Mouse (Mus musculus) lung, embryonic 14.5 days (tissue): ENCODE measurements around the gene Dnah2. TPM values are rescaled to one million over a fixed set of nuclear protein-coding genes. Genes with fewer than 3 reads are reported as not detected.
"Not testable (repeated sequence)": the region's sequence is repeated elsewhere in the genome, so short reads cannot be mapped to it uniquely, and the experiment has no call there.

Source experiments
- ATAC-seq: fragments of 200-750 bp; cut with Nextera tagmentation; 2 replicates; pipeline ENCODE4 v1.8.0; 2017; ENCODE audit warnings: mild to moderate bottlenecking, moderate TSS enrichment, moderate library complexity; ENCODE audit not compliant: insufficient read depth
- DNase-seq: peaks from one replicate; pipeline ENCODE4 v3.0.0-alpha.2; 2015
- H3K27ac ChIP-seq: fragments of 300-500 bp; sonication (generic); 2 replicates; pipeline ENCODE4 v1.5.1; 2014; ENCODE audit warnings: low read depth, mild to moderate bottlenecking, moderate library complexity
- H3K27me3 ChIP-seq: fragments of 300-500 bp; sonication (generic); 2 replicates; pipeline ENCODE4 v1.6.1; 2014; ENCODE audit warnings: low read length, control low read depth; ENCODE audit not compliant: insufficient read depth
- H3K36me3 ChIP-seq: fragments of 300-500 bp; sonication (generic); 2 replicates; pipeline ENCODE4 v1.6.1; 2014; ENCODE audit warnings: control low read depth; ENCODE audit not compliant: insufficient read depth
- H3K4me1 ChIP-seq: fragments of 300-500 bp; sonication (generic); 2 replicates; pipeline ENCODE4 v1.6.1; 2014; ENCODE audit warnings: antibody characterized with exemption, control low read depth; ENCODE audit not compliant: insufficient read depth
- H3K4me2 ChIP-seq: fragments of 300-500 bp; sonication (generic); 2 replicates; pipeline ENCODE4 v1.6.1; 2014; ENCODE audit warnings: mild to moderate bottlenecking
- H3K4me3 ChIP-seq: fragments of 300-500 bp; sonication (generic); 2 replicates; pipeline ENCODE4 v1.5.1; 2014; ENCODE audit warnings: low read depth, low read length
- H3K9ac ChIP-seq: fragments of 300-500 bp; sonication (generic); 2 replicates; pipeline ENCODE4 v1.6.1; 2014
- H3K9me3 ChIP-seq: fragments of 300-500 bp; sonication (generic); 2 replicates; pipeline ENCODE4 v1.6.1; 2016; ENCODE audit warnings: low read depth, low read length, control low read depth
- CTCF ChIP-seq: IDR thresholded peaks from 2 replicates; pipeline ENCODE4 v1.5.1; 2016; ENCODE audit warnings: antibody characterized with exemption, low read depth
- WGBS: fragments of 180-500 bp; shearing (Covaris S2); extraction: QIAGEN DNeasy Blood & Tissue Kit; methylation state at CpG from one replicate; pipeline ENCODE4 v1.1.7; 2014; 5-methylcytosine and 5-hydroxymethylcytosine counted together
- polyA plus RNA-seq: library from polyadenylated mRNA; unstranded; fragments of >200 nt; fragmentation: Nextera tagmentation; extraction: Ambion mirVana; gene quantifications from 2 replicates; pipeline ENCODE4 v1.2.1, GENCODE M21; 2014

Gene Dnah2
- polyA plus RNA-seq, 1 experiment from 2014 or later = 1.9 TPM

DNA sequence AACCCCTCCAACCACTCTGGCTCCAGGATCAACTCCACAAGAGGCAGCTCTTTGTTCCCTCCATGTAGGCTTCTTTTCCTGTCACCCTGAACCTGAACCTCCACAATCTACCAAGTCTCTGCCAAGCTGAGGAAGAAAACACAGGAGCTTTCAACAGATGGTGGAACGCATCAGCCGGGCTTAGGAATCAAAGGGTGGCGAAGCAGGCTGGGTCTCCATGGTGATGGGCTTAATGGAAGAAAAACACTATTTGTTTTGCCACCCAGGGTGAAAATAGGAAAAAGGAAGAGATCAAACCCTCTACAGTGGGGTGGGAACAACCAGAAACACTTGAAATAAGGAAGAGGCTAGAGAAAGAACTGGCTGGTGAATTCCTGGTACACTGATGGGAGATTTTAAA, 5.3 kb downstream of the Dnah2 start:
- Histone ChIP-seq H3K9me3 (no peaks in the 10 kb centered on the region), H3K27me3 (0 out of 2 replicates have a peak, but pooled peaks cover under 1% of the 10 kb centered on the region), H3K27ac (no peak overlapping the region), H3K4me3 (no peak overlapping the region), H3K4me1 (no peaks in the 10 kb centered on the region), H3K4me2 (no peak overlapping the region), H3K9ac (no peak overlapping the region), H3K36me3 (no peaks in the 10 kb centered on the region)
- DNase-seq = no peak
- TF ChIP-seq CTCF = no peak
- ATAC-seq = no peak
- 31% methylated on average over 3 of the region's 3 CpGs for WGBS

DNA sequence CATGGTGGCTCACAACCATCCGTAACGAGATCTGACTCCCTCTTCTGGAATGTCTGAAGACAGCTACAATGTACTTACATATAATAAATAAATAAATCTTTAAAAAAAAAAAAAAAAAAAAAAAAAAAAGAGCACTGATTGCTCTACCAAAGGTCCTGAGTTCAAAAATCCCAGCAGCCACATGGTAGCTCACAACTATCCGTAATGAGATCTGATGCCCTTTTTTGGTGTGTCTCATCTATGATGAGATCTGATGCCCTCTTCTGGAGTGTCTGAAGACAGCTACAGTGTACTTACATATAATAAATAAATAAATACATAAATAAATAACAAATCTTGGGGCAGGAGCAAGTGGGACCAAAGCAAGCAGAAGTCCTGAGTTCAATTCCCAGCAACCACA, 7.2 kb downstream of the Dnah2 start:
- not testable (repeated sequence) for H3K27ac ChIP-seq, H3K4me1 ChIP-seq, H3K9ac ChIP-seq, H3K4me2 ChIP-seq, H3K36me3 ChIP-seq, H3K4me3 ChIP-seq, H3K27me3 ChIP-seq, H3K9me3 ChIP-seq, DNase-seq, ATAC-seq
- 58% methylated on average over 1 of the region's 3 CpGs for WGBS

DNA sequence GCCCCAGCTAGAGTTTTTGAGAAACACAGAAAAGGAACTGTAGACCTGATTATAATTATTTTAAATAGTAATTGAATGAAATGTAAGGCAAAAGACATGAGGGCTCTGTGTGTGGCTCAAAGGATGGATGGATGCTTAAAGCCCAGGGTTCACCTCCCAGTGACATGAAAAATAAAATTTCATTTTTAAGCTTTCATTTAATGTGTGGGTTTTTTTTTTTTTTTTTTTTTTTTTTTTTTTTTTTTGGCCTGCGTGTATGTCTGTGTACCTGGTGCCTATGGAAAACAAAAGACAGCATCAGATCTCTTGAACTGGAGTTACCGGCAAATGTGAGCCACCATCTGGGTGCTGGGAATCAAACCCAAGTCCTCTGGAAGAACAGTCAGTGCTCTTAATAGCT, 8.2 kb downstream of the Dnah2 start:
- no peak overlapping the region for H3K4me3 ChIP-seq
- no peak for ATAC-seq
- H3K4me1 ChIP-seq = no peaks in the 10 kb centered on the region
- DNase-seq = no peak
- WGBS = 87% methylated on average over 2 of the region's 2 CpGs
- H3K4me2 ChIP-seq = no peak overlapping the region
- no peaks in the 10 kb centered on the region for H3K27me3 ChIP-seq
- no peak overlapping the region for H3K9ac ChIP-seq
- H3K9me3 ChIP-seq = no peaks in the 10 kb centered on the region
- H3K36me3 ChIP-seq = no peaks in the 10 kb centered on the region
- H3K27ac ChIP-seq = no peak overlapping the region
- no peak for TF ChIP-seq CTCF

DNA sequence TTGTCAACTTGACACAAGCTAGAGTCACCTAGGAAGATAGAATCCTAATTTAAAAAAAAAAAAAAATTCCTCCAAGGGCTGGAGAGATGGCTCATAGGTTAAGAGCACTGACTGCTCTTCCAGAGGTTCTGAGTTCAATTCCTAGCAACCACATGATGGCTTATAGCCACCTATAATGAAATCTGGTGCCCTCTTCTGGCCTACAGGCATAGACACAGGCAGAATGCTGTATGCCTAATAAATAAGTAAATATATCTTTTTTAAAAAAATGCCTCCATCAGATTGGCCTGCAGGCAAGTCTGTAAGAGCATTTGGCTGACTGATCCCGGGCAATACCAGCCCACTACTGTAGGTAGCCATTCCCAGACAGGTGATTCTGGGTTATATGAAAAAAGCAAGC, 13.9 kb downstream of the Dnah2 start:
- Histone ChIP-seq H3K27ac (no peak overlapping the region), H3K4me3 (no peak overlapping the region), H3K9me3 (no peaks in the 10 kb centered on the region), H3K27me3 (no peaks in the 10 kb centered on the region), H3K9ac (no peak overlapping the region), H3K4me2 (no peak overlapping the region), H3K4me1 (no peaks in the 10 kb centered on the region), H3K36me3 (no peaks in the 10 kb centered on the region)
- ATAC-seq (no peak), DNase-seq (no peak)
- WGBS = 79% methylated on average over 1 of the region's 1 CpGs
- peak; percentile 30 for TF ChIP-seq CTCF

DNA sequence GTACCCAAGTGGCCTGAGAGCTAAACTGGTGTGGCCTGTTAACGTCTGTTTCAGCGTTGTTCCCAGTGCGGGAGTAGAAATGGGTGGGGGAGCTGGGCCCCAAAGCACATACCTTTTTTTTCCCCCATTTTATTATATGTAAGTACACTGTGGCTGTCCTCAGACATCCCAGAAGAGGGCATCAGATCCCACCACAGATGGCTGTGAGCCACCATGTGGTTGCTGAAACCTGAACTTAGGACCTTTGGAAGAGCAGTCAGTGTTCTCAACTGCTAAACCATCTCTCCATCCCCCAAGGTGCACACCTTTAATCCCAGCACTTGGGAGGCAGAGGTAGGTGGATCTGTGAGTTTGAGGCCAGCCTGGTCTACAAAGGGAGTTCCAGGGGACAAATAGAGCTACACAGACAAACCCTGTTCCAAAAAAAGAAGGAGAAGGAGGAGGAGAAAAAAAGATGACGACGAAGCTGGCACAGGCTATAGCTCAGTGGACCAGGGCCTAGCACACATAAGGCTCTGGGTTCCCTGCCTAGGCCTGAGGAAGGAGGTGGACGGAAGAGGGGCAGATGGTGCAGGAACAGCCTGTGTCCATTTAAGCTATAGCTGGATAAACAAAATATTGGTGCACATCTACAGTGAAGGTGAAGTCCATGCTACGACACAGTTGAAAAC, 16.3 kb downstream of the Dnah2 start:
- 0 out of 2 replicates have a peak, but pooled peaks have one; percentile 9 for TF ChIP-seq CTCF

DNA sequence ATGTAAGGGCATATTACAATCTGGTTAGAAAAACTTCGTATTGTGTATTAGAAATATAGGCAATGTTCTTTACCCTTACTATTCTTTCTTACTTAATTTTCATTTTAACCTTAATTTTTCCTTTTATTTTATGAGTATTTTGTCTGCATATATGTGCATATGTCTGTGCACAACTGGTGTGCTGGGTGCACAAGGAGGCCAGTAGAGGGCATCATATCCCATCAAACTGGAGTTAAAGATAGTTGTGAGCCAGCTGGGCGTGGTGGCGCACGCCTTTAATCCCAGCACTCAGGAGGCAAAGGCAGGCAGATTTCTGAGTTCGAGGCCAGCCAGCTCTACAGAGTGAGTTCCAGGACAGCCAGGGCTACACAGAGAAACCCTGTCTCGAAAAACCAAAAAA, 18.2 kb downstream of the Dnah2 start:
- H3K27me3 ChIP-seq, H3K9me3 ChIP-seq, H3K9ac ChIP-seq, H3K4me1 ChIP-seq, ATAC-seq, DNase-seq, H3K4me2 ChIP-seq, H3K36me3 ChIP-seq, H3K4me3 ChIP-seq, H3K27ac ChIP-seq: not testable (repeated sequence)
- 0 out of 2 replicates have a peak, but pooled peaks have one; percentile 5 for TF ChIP-seq CTCF
- WGBS = 87% methylated on average over 6 of the region's 6 CpGs

More for the DNA sequence above, 16.3 kb downstream of the Dnah2 start:
- no peaks in the 10 kb centered on the region for H3K36me3 ChIP-seq
- DNase-seq (peak; percentile 9), ATAC-seq (no peak)
- no peaks in the 10 kb centered on the region for H3K27me3 ChIP-seq
- no peak overlapping the region for H3K4me2 ChIP-seq
- H3K9me3 ChIP-seq = no peaks in the 10 kb centered on the region
- no peak overlapping the region for H3K9ac ChIP-seq
- no peaks in the 10 kb centered on the region for H3K4me1 ChIP-seq
- H3K27ac ChIP-seq = no peak overlapping the region
- H3K4me3 ChIP-seq = no peak overlapping the region
- 73% methylated on average over 7 of the region's 7 CpGs for WGBS

DNA sequence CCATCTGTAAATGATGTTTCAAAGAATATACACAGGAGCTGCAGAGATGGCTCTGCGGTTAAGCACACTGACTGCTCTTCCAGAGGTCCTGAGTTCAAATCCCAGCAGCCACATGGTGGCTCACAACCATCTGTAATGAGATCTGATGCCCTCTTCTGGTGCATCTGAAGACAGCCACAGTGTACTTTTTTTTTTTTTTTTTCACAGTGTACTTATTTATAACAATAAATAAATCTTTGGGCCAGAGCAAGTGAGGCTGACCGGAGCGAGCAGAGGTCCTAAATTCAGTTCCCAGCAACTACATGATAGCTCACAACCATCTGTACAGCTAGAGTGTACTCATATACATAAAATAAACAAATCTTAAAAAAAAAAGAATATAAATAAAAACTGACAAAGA, 18.6 kb downstream of the Dnah2 start:
- ATAC-seq = not testable (repeated sequence)
- WGBS = 84% methylated on average over 3 of the region's 3 CpGs

DNA sequence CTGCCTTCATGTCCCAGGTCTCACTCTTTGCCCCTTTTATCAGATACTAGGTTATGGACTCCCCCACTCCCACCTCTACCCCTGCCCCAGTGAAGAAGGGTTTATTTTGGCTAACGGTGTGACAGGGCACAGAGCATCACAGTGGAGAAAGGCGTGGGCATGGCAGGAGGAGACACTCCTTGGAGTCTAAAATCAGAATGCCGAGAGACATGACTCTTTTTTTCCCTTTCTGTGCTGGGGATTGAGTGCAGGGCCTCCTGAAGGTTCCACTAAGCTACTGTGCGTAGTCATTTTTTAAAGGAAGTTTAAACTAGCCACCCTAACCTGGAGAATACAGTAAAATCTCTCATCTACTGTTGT, 20.9 kb downstream of the Dnah2 start:
- Histone ChIP-seq H3K4me2 (no peak overlapping the region), H3K27me3 (no peaks in the 10 kb centered on the region), H3K9me3 (no peaks in the 10 kb centered on the region), H3K4me3 (no peak overlapping the region), H3K4me1 (no peaks in the 10 kb centered on the region), H3K27ac (no peak overlapping the region), H3K9ac (no peak overlapping the region), H3K36me3 (no peaks in the 10 kb centered on the region)
- ATAC-seq (no peak), DNase-seq (no peak)
- 82% methylated on average over 4 of the region's 4 CpGs for WGBS
- no peak for TF ChIP-seq CTCF

More for the DNA sequence above, 18.6 kb downstream of the Dnah2 start:
- not testable (repeated sequence) for H3K27ac ChIP-seq, H3K4me3 ChIP-seq, DNase-seq, H3K9me3 ChIP-seq, H3K4me1 ChIP-seq, H3K36me3 ChIP-seq, H3K9ac ChIP-seq, H3K27me3 ChIP-seq, H3K4me2 ChIP-seq
